Mouse (Mus musculus): ENCODE measurements around the gene Clec11a. TPM values are rescaled to one million over a fixed set of nuclear protein-coding genes. Genes with fewer than 3 reads are reported as not detected.

Gene Clec11a
- 2.7 and 7.5 TPM in 2 replicates for polyA plus RNA-seq (2012; rRNA removed)

GRCm38 (mm10) chr7:44306516-44307240 is at the start of gene Clec11a:
Clec11a (minus strand) TSS chr7:44306902.

GRCm38 (mm10) chr7:44309475-44310284 is 3.0 kb upstream of the Clec11a start, which contains the start of gene Shank1:
Shank1 (plus strand) TSS chr7:44310253.

GRCm38 (mm10) chr7:44261147-44261546 is 45.6 kb downstream of the Clec11a start, which contains the start of gene Gm15517:
Gm15517 (plus strand) TSS chr7:44261447.

GRCm38 (mm10) chr7:44257278-44257677 is 49.4 kb downstream of the Clec11a start, which contains the start of gene Acp4:
Acp4 (minus strand) TSS chr7:44257378.

Other genes with a start within 250 kb of the Clec11a start
- not detected in 2 replicates for gene Klk1b21, start 204.6 kb downstream of the Clec11a start, polyA plus RNA-seq (2012; rRNA removed)
- not detected in 2 replicates for gene Klk1b22, start 194.2 kb downstream of the Clec11a start, polyA plus RNA-seq (2012; rRNA removed)
- 0.05 TPM in 1 of 2 replicates, not detected in the other for gene Klk1b16, start 170.1 kb downstream of the Clec11a start, polyA plus RNA-seq (2012; rRNA removed)
- not detected in 2 replicates for gene Klk1b24, start 118.7 kb downstream of the Clec11a start, polyA plus RNA-seq (2012; rRNA removed)
- not detected in 2 replicates for gene Klk1b3, start 108.7 kb downstream of the Clec11a start, polyA plus RNA-seq (2012; rRNA removed)
- not detected in 2 replicates for gene Klk1b4, start 99.5 kb downstream of the Clec11a start, polyA plus RNA-seq (2012; rRNA removed)
- gene Klk1b5, start 91.0 kb downstream of the Clec11a start, polyA plus RNA-seq (2012; rRNA removed): not detected in 2 replicates
- not detected in 2 replicates for gene Klk1, start 81.5 kb downstream of the Clec11a start, polyA plus RNA-seq (2012; rRNA removed)
- gene Gm36864, start 70.7 kb downstream of the Clec11a start, polyA plus RNA-seq (2012; rRNA removed): not detected in 2 replicates
- 1.3 and 1.7 TPM in 2 replicates for gene 1700028J19Rik, start 60.2 kb downstream of the Clec11a start, polyA plus RNA-seq (2012; rRNA removed)
- gene 2410002F23Rik, start 60.2 kb downstream of the Clec11a start, polyA plus RNA-seq (2012; rRNA removed): 296 and 311 TPM in 2 replicates
- not detected in 2 replicates for gene Acp4, start 49.5 kb downstream of the Clec11a start, polyA plus RNA-seq (2012; rRNA removed)
- not detected in 2 replicates for gene Gm15517, start 45.5 kb downstream of the Clec11a start, polyA plus RNA-seq (2012; rRNA removed)
- 23.2 and 35.2 TPM in 2 replicates for gene Shank1, start 3.4 kb upstream of the Clec11a start, polyA plus RNA-seq (2012; rRNA removed)
- 55.4 and 56.4 TPM in 2 replicates for gene Syt3, start 77.2 kb upstream of the Clec11a start, polyA plus RNA-seq (2012; rRNA removed)
- gene 1700008O03Rik, start 78.9 kb upstream of the Clec11a start, polyA plus RNA-seq (2012; rRNA removed): 4.7 and 5.2 TPM in 2 replicates
- gene Lrrc4b, start 122.1 kb upstream of the Clec11a start, polyA plus RNA-seq (2012; rRNA removed): 229 and 267 TPM in 2 replicates
- gene Aspdh, start 158.5 kb upstream of the Clec11a start, polyA plus RNA-seq (2012; rRNA removed): 13.8 and 16.1 TPM in 2 replicates
- 75.4 and 77.8 TPM in 2 replicates for gene Josd2, start 161.1 kb upstream of the Clec11a start, polyA plus RNA-seq (2012; rRNA removed)
- gene Emc10, start 189.6 kb upstream of the Clec11a start, polyA plus RNA-seq (2012; rRNA removed): 210 and 223 TPM in 2 replicates
- gene Fam71e1, start 189.7 kb upstream of the Clec11a start, polyA plus RNA-seq (2012; rRNA removed): 25.2 and 26.6 TPM in 2 replicates
- gene Mybpc2, start 217.8 kb upstream of the Clec11a start, polyA plus RNA-seq (2012; rRNA removed): 0.04 and 0.19 TPM in 2 replicates
- gene Spib, start 225.2 kb upstream of the Clec11a start, polyA plus RNA-seq (2012; rRNA removed): 0.04 and 0.09 TPM in 2 replicates
- gene Pold1, start 241.9 kb upstream of the Clec11a start, polyA plus RNA-seq (2012; rRNA removed): 24.0 and 24.6 TPM in 2 replicates
- 55.4 and 59.4 TPM in 2 replicates for gene Nr1h2, start 247.0 kb upstream of the Clec11a start, polyA plus RNA-seq (2012; rRNA removed)

Data from central nervous system, embryonic 18 days (tissue).